8 mouse cellular contexts compared by ENCODE assay signal in the genomic region with DNA sequence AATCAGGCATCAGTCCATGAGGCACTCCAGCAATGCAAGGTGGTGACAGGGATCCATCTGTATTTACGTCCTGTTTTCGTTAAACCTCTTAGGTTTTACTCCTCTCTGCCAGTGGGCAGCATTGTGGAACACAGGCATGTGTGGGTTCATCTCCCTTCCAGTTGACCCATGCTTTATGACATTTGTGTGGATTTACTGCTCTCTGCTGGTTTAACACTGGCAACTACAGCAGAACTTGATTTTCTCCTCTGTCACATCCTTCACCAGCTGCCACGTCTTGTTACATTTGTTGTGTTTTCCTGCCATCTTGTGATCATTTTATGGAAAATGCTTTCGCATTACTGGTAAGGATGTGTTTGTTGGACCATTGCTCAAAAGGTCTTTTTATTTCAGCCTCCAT. TPM values are rescaled to one million over a fixed set of nuclear protein-coding genes. Genes with fewer than 3 reads are reported as not detected.
DNase-seq lines count a peak whose midpoint lies in the region; ATAC-seq and TF ChIP-seq lines count a peak whose summit lies in the region.

No protein-coding gene starts in this region.

- peak; percentile 78 for TF ChIP-seq CTCF in layer of hippocampus, adult 2 months (conservative IDR thresholded peaks at IDR 0.05)

- H3K4me3 ChIP-seq in layer of hippocampus, adult 2 months: no peak overlapping the region

- no peak overlapping the region for H3K27ac ChIP-seq in layer of hippocampus, adult 2 months

- ATAC-seq in megakaryocyte-erythroid progenitor cell, adult 5-6 weeks (replicated peaks; ENCODE audit: low FRiP score, low TSS enrichment, poor library complexity, severe bottlenecking): peak; percentile 94
- ATAC-seq in cerebellum, adult (ENCODE audit: insufficient number of reproducible peaks, low FRiP score, low TSS enrichment): no peak

- peak; percentile 27 for DNase-seq in embryo, embryonic 10 days (ENCODE audit: low spot score)
- DNase-seq in embryo, embryonic 9.5 days (ENCODE audit: extremely low spot score): no peak
- peak; percentile 9 to 15 for DNase-seq in layer of hippocampus, adult 2 months (ENCODE audit: low spot score in 2 of 2)
- no peak for DNase-seq in layer of hippocampus, adult 8-10 months (ENCODE audit: low spot score in 2 of 2)
- peak; percentile 5 for DNase-seq in ZHBTc4 (ENCODE audit: low read depth, low spot score)
- no peak for DNase-seq in ovary, postnatal 10 days (ENCODE audit: low spot score)

RNA-seq across cellular contexts. Expression of gene Hccs, which starts 20.6 kb away (rescaled TPM):
- 10 to 100 TPM; 19.3 to 23.2 TPM for total RNA-seq in layer of hippocampus, adult 2 months (2021)
- total RNA-seq in layer of hippocampus, adult 8-10 months (2022): 10 to 100 TPM; 19.4 to 23.5 (median 20.6) TPM
- total RNA-seq in megakaryocyte-erythroid progenitor cell, adult 5-6 weeks (2014; fragmentation: Nextera tagmentation): 25.6 and 34.7 TPM in 2 replicates
- 33.8 and 43.9 TPM in 2 replicates for total RNA-seq in megakaryocyte-erythroid progenitor cell, adult 5-6 weeks (2017)

Comparison
In these comparisons a context has a peak if more than half of its experiments do, and no peak if none do; other contexts are left out.
1. DNase-seq: peak in embryo, embryonic 10 days (single experiment), layer of hippocampus, adult 2 months (2 of 2) and ZHBTc4 (single experiment); none in embryo, embryonic 9.5 days (single experiment), layer of hippocampus, adult 8-10 months (0 of 2) and ovary, postnatal 10 days (single experiment).